Mouse (Mus musculus): ENCODE measurements at regions not wholly inside any gene's neighbourhood (a gene's known extent, or its start where the extent isn't known, plus 50 kb on each side); places are given as distances from the start of the nearest gene placed in this dataset.

DNA sequence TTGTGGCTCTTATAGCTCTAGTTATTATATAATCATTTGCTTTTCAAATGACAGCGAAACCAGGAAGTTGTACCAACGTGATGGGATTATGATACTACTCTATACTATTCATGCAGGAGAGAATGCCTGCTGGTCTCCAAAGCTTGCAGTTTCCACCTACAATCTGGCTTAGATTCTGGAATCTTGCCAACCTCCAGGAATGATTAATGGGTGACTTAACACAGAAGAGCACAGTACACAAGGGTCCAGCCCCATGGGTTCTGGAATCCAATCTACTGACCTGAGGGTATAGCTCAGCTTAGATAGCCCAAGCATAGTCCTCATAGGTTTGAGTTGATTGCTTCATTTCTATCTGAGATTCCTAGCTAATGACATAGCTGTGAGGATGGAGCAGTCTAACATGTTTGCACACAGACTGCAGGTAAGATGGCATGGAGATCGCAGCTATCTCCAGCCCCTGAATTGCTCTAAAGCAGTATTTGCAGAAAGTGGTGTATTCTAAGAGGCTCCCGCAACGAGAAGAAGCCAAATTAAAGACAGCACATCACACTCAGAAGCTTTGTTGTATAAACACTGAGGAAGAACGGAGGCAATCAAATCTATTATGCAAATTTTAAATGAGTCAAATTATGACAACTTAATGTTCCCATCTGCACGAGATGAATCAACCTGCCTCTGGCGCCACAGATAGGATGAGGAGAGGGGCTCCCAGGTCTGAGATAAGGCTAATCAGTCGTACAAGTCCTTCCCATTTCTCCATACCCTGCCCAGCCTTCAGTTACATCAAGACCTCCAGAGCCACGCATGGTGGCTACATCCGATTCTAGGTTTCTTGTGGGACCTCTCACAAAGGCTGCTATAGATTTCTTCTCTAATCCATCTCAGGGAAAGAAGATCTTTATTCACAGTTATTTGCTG is 160.7 kb upstream of the Tgfbr2 start:
- DNase-seq (ENCODE audit: low read depth in 1 of 2, low spot score in 2 of 2) = no peak
- TF ChIP-seq POLR2A (IDR thresholded peaks at IDR 0.05; ENCODE audit: low read depth, low read length) (no peak), CTCF (IDR thresholded peaks at IDR 0.05; ENCODE audit: extremely low read depth, insufficient read depth, insufficient read length, insufficient replicate concordance) (no peak)
- Histone ChIP-seq H3K4me1 (ENCODE audit: control insufficient read depth, insufficient read depth, insufficient read length) (peaks cover 21% of the 10 kb centered on the region; the same call in 1 of the 2 replicates), H3K36me3 (ENCODE audit: control insufficient read depth, insufficient read depth, low read length) (no peaks in the 10 kb centered on the region), H3K4me3 (ENCODE audit: extremely low read depth, insufficient read depth, insufficient read length) (no peak overlapping the region), H3K27ac (ENCODE audit: insufficient read depth, low read length) (no peak overlapping the region), H3K27me3 (ENCODE audit: control insufficient read depth, insufficient read depth, low read length) (no peaks in the 10 kb centered on the region)
- WGBS = 74% methylated on average over 11 of the region's 11 CpGs

GRCm38 (mm10) chr9:116333956-116334463 is 158.8 kb upstream of the Tgfbr2 start:
- 69% methylated on average over 6 of the region's 6 CpGs for WGBS

DNA sequence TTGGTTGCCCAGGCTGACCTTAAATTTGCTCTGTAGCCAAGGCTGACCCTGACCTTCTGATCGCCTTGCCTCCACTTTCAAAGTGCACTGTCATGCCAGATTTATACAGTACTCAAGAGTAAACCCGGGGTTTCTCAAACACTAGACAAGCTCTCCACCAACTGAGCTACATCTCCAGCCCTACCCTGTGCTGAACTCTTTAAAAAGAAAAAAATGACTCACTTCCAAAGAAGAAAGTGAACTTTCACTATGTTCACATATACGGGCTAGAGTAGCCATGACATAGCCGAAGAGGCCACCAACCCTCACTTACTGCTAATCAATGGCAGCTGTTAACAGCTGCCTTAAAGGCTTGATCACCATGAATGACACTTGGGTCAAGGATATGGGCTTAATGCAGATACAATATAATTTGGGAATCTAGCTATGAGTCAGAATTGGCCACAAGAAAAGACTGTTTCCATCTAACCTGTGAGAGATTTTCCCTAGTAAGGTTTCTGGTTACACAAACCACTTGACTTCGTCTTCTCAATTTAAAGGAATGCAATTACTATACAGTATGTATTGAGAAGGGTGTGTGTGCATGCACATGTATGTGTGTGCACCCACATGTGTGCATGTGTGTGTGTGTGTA is 157.4 kb upstream of the Tgfbr2 start:
- Histone ChIP-seq H3K27me3 (ENCODE audit: control insufficient read depth, insufficient read depth, low read length) (no peaks in the 10 kb centered on the region), H3K36me3 (ENCODE audit: control insufficient read depth, insufficient read depth, low read length) (no peaks in the 10 kb centered on the region), H3K4me3 (ENCODE audit: extremely low read depth, insufficient read depth, insufficient read length) (no peak overlapping the region), H3K4me1 (ENCODE audit: control insufficient read depth, insufficient read depth, insufficient read length) (peaks cover 21% of the 10 kb centered on the region; the same call in 1 of the 2 replicates), H3K27ac (ENCODE audit: insufficient read depth, low read length) (no peak overlapping the region)
- WGBS = 87% methylated on average over 5 of the region's 5 CpGs
- TF ChIP-seq CTCF (IDR thresholded peaks at IDR 0.05; ENCODE audit: extremely low read depth, insufficient read depth, insufficient read length, insufficient replicate concordance) (no peak), POLR2A (IDR thresholded peaks at IDR 0.05; ENCODE audit: low read depth, low read length) (no peak)
- DNase-seq (ENCODE audit: low read depth in 1 of 2, low spot score in 2 of 2) = no peak

More at GRCm38 (mm10) chr9:116333956-116334463, 158.8 kb upstream of the Tgfbr2 start:
- no peak for DNase-seq (ENCODE audit: low read depth in 1 of 2, low spot score in 2 of 2)
- TF ChIP-seq POLR2A (IDR thresholded peaks at IDR 0.05; ENCODE audit: low read depth, low read length) (no peak), CTCF (IDR thresholded peaks at IDR 0.05; ENCODE audit: extremely low read depth, insufficient read depth, insufficient read length, insufficient replicate concordance) (no peak)
- H3K36me3 ChIP-seq (ENCODE audit: control insufficient read depth, insufficient read depth, low read length) = no peaks in the 10 kb centered on the region
- no peak overlapping the region for H3K27ac ChIP-seq (ENCODE audit: insufficient read depth, low read length)
- peaks cover 25% of the 10 kb centered on the region; the same call in 1 of the 2 replicates for H3K4me1 ChIP-seq (ENCODE audit: control insufficient read depth, insufficient read depth, insufficient read length)
- no peaks in the 10 kb centered on the region for H3K27me3 ChIP-seq (ENCODE audit: control insufficient read depth, insufficient read depth, low read length)
- no peak overlapping the region for H3K4me3 ChIP-seq (ENCODE audit: extremely low read depth, insufficient read depth, insufficient read length)

DNA sequence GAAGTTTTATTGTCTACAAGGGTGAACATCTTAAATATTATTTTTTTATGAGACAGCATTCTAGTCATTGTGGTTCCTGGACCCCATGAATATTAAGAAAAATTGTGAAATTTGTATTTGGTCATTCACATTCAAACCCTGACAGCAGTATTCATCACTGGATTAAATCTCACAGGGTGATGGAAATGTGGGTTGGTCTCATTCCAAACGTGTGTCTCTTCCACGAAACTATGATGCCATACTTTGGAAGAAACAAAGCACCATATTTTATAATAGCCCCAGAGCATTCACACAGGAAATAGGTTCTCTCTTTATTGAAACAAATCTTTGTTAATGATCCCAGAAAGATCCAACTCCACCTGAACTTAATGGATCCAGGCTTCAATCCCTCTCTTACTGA is 156.2 kb upstream of the Tgfbr2 start:
- no peak for DNase-seq (ENCODE audit: low read depth in 1 of 2, low spot score in 2 of 2)
- 79% methylated on average over 2 of the region's 2 CpGs for WGBS
- Histone ChIP-seq H3K27me3 (ENCODE audit: control insufficient read depth, insufficient read depth, low read length) (no peaks in the 10 kb centered on the region), H3K4me1 (ENCODE audit: control insufficient read depth, insufficient read depth, insufficient read length) (peaks cover 14% of the 10 kb centered on the region; the same call in 1 of the 2 replicates), H3K4me3 (ENCODE audit: extremely low read depth, insufficient read depth, insufficient read length) (no peak overlapping the region), H3K27ac (ENCODE audit: insufficient read depth, low read length) (no peak overlapping the region), H3K36me3 (ENCODE audit: control insufficient read depth, insufficient read depth, low read length) (no peaks in the 10 kb centered on the region)
- no peak for TF ChIP-seq POLR2A (IDR thresholded peaks at IDR 0.05; ENCODE audit: low read depth, low read length)

- TF ChIP-seq CTCF (IDR thresholded peaks at IDR 0.05; ENCODE audit: extremely low read depth, insufficient read depth, insufficient read length, insufficient replicate concordance) (peak; percentile 14; the same call in 1 of the 2 replicates), POLR2A (IDR thresholded peaks at IDR 0.05; ENCODE audit: low read depth, low read length) (no peak)
These were observed 155.6 kb upstream of the Tgfbr2 start for GRCm38 (mm10) chr9:116330796-116331195.

DNA sequence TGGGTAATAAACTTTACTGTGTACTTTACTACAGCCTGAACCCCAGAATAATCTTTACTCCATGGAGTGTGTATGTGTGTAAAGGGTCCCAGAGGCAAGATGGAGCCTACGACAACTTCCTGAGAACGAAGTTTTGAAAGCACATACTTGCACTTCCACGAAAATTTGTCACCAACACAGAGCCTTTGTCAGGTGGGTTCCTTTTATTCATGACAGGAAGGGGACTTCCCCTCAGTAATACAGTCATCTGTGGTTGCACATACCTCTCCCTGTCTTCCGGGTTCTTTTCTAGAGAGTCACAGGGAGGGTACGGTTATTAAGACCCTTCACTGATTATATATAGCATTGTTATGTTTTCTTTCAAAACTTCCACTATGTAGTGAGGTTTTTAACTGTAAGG is 154.0 kb upstream of the Tgfbr2 start:
- WGBS = 9% methylated on average over 5 of the region's 5 CpGs
- Histone ChIP-seq H3K4me1 (ENCODE audit: control insufficient read depth, insufficient read depth, insufficient read length) (peaks cover 23% of the 10 kb centered on the region; the same call in 1 of the 2 replicates), H3K27ac (ENCODE audit: insufficient read depth, low read length) (peak overlapping the region; percentile 27; the same call in 1 of the 2 replicates), H3K4me3 (ENCODE audit: extremely low read depth, insufficient read depth, insufficient read length) (no peak overlapping the region), H3K36me3 (ENCODE audit: control insufficient read depth, insufficient read depth, low read length) (no peaks in the 10 kb centered on the region), H3K27me3 (ENCODE audit: control insufficient read depth, insufficient read depth, low read length) (no peaks in the 10 kb centered on the region)
- DNase-seq (ENCODE audit: low read depth in 1 of 2, low spot score in 2 of 2) = peak; percentile 22 to 71
- TF ChIP-seq CTCF (IDR thresholded peaks at IDR 0.05; ENCODE audit: extremely low read depth, insufficient read depth, insufficient read length, insufficient replicate concordance) (no peak), POLR2A (IDR thresholded peaks at IDR 0.05; ENCODE audit: low read depth, low read length) (no peak)

More at GRCm38 (mm10) chr9:116330796-116331195, 155.6 kb upstream of the Tgfbr2 start:
- Histone ChIP-seq H3K27ac (ENCODE audit: insufficient read depth, low read length) (no peak overlapping the region), H3K4me1 (ENCODE audit: control insufficient read depth, insufficient read depth, insufficient read length) (peaks cover 14% of the 10 kb centered on the region; the same call in 1 of the 2 replicates), H3K4me3 (ENCODE audit: extremely low read depth, insufficient read depth, insufficient read length) (no peak overlapping the region), H3K36me3 (ENCODE audit: control insufficient read depth, insufficient read depth, low read length) (no peaks in the 10 kb centered on the region), H3K27me3 (ENCODE audit: control insufficient read depth, insufficient read depth, low read length) (no peaks in the 10 kb centered on the region)
- no peak for DNase-seq (ENCODE audit: low read depth in 1 of 2, low spot score in 2 of 2)
- WGBS = 22% methylated on average over 5 of the region's 5 CpGs

All from spleen, adult 2 months (tissue).